Mouse (Mus musculus) adrenal gland, postnatal 25 days (tissue): ENCODE measurements around the gene Vcl. TPM values are rescaled to one million over a fixed set of nuclear protein-coding genes. Genes with fewer than 3 reads are reported as not detected.
A peak's percentile ranks its signal among the peaks of the same experiment; 100 is the strongest.

Source experiments
- DNase-seq: peaks from one replicate; pipeline ENCODE4 v3.0.0; 2021; ENCODE audit warnings: mixed read lengths
- total RNA-seq: library from RNA; stranded (reverse); gene quantifications from 2 replicates; pipeline ENCODE4 v1.2.3, GENCODE M21; 2021

Gene Vcl
- total RNA-seq, 1 experiment from 2014 or later: 91.6 TPM

DNA sequence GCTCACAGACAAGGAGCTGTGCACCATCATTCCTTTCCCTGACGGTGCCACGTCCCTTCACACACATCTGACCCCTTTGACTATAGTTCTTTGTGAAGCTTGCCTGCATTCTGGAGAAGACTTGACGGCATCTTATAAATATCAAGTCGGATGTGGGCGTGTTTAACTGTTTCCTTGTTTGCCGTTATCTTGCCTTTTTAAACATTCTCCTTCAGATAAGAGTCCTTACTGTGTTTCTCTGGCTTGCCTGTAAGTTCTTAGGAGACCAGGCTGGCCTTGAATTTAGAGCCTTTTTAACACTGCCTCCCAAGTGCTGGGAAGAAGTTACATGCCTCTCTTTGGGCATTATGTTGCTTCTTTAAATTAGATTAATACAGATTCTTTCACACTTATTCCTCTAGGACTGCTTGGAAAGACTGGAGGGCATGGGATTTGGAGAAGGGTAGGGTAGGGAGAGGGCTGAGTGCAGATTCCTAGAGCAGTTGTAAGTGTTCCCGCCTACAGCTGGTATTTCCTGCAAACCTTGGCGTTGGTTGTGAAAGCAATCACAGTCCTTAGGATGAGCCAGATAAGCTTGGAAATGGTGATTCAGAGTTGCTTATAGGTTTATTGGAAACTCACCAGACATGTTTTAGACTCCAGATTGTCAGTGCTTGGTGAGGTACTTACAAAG is 136.4 kb downstream of the Vcl start:
- DNase-seq: no peak

DNA sequence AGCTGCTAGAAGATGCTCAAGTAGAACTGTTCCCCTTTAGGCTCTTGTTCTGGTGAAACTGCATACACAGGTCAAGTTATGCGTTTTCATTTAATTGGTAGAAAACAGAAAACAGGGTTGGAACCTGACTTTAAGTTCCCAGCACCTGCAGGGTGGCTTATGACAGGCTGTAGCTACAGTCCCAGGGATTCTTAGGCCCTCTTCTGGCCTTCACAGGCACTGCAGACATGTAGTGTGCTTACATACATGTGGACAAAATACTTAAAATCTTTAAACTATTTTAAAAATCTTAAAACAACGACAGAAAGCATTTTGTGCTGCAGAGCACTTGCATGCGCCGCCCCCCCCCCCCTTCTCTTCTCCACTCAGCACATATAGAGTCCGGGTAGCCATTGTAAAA is 140.4 kb downstream of the Vcl start:
- no peak for DNase-seq

DNA sequence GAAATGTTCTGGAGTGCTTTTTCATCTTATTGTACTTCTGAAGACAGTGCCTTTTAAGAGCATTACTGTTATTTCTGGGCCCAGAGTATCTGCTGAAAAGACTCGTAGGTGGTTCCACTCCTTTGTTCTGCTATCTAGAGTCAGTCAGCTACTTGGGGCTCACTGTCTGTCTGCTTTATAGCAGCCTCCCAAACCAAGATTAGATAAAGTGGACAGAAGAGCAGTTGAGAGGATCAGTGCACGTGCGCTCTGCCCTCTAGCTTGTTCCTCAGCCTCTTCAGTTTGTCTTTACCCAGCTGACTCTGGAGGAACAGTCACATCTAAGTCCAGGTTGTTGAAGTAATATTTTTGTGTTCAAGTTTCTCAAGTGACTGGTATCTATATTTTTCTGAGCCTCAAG is 144.8 kb downstream of the Vcl start:
- DNase-seq: no peak

DNA sequence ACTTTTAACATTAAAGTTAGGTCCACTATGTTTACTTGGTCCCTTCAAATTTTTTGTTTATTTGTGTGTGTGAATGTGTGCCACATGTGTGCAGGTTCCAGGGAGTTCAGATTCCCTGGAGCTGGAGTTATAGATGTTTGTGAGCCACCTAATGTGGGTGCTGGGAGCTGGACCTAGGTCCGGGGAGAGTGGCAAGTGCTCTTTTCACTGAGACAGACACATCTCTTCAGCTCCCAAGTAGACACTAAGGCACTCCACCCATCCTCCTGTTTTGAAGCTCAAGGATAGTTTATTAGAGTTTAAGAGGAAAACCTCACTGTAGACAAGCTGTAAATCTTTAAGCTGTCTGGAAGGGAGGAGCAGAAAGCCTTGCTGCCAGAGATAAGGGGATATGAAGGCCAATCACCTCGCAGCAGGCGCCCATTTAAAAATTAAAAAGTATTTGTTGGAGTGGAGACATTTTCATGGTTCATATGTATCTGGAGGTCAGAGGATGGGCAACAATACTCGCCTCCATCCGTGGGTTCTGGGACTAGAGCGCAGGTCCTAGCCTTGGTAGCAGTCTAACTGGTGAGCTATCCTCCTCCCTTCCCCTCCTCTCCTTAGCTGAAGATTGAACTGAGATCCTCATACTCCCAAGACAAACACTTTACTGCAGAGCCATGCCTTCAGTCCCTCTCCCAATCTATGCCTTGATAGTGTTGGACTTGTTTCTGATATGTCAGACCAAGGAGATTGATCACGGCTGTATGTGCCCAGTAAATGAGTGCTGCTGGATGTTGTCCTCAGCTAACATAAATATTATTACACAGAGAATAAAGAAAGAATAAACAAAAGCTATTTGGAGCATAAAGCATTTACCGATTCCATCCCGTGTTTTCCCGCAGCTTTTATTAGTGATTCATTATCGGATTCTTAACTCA is 145.5 kb downstream of the Vcl start:
- DNase-seq: no peak

DNA sequence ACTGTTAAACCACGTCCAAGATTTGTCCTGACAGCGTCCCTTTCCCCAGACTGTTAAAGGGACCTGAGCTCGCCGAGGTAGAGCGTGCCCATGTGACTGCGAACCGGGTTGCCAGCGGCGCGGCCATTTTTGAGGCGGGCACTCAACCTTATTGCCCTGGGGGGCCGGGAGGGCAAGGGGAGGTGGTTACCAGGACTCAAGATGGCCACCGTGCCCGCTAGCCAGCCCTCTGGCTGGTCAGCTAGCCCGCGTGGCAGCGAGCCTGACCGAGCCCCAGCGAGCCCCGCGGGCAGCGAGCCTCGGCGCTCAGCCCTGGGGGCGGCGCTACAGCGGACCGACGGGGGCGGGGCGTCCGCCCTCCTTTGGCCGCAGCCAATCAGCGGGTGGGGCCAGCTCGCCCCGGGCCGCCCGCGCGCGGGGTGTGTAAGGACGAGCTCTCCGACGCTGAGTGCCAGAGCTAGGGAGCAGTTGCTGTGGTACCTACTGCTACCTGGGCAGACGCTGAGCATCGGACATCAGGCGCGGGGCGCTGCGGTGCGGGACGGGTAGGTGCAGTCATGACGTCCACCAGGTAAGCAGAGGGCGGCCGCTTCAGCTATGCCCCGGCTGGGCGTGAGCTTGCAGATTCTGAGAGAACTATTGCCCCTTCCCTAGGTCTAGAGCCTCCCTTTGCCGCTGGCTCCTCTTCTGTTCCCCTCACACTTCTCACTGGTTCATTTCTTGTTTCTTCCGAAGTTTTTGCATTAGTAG is 146.7 kb downstream of the Vcl start:
- peak; percentile 94 for DNase-seq

DNA sequence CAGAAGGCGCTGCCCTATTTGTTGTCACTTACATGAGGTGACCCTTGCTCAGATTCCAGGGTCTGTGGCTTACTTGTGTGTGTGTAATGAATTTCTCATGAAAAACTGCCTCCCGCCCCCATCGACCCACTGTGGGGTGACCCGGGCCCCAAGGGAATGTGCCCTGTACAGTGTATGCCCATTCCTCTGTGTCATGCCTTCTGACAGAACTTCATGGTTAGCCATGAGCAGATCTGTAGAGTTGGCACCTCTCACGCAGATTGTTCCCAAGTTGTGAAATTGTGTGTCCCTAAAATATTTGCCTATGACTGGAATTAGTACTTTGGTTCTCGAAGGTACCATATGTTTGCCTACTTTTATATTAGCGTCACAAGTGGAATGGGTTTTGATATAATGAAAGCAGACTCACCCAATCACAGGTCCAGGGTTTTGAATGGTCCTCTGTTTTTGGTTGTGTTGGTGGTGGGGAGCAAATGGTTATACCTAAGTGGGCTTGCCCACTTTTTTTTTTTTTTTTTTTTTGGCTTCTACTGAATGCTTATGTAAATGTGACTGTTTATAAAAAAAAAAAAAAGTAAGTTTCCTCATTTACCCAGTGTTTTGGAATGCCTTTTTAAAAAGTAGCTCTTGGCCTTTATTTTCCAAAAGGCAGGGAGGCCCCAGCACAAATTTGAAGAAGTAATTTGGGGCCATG is 147.4 kb downstream of the Vcl start:
- DNase-seq: peak; percentile 19

DNA sequence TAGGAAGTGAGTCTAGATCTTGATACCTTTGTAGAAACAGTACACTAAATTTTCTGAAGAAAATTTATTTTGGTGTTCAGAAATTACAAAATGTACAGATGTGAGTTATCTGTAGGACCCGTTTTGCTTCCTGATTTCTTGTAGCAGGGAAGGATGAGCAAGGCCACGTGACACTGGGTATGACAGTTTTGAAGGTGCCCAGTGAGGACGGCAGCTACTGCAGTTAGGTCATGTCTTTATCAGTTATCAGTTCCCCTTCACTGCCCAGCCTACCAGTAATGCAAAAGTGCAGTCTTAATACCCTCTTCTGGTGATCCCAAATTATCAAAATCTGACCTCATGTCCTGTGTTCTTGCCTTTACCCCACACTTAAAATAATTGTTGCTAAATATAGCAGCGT is 148.7 kb downstream of the Vcl start:
- DNase-seq: no peak

DNA sequence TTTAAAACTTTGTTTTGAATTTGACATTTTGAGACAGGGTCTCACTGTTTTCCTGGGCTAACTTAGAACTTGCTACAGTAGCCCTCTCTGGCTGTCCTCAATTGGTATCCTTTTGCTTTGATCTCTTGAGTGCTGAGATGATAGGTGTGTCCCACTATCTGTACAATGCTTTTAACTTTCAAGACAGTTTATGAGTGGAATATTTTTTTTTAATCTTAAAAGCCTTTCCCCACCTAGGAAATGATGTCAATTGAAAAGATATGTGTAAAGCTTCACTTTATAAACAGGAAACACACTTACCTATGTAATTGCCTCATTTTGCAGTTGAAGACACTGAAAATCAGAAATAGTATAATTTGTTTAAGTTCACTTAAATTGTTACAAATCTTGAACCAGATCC is 149.3 kb downstream of the Vcl start:
- no peak for DNase-seq

DNA sequence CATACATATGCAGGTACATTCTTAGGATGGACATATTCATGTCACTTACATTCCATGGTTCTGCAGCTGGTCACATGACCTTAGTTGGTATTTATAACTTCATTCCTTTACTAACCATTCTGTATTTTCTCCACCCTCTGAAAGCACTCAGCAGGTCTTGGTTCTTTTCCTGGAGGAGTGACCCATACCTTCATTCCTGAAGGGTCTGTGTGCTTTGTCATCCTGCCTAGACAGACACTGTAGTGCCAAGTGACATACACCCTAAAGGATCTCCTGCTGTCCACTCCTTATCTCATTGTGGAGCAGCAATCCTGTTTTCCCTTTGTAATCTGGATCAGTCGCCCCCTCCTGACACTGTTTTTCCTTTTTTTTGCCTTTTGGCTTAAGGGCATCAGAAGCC is 153.6 kb downstream of the Vcl start:
- DNase-seq: no peak

Other genes with a start within 250 kb of the Vcl start
- gene Fut11, start 234.4 kb upstream of the Vcl start, total RNA-seq: 18.0 and 22.5 TPM in 2 replicates
- gene Chchd1, start 226.4 kb upstream of the Vcl start, total RNA-seq: 70.4 and 90.7 TPM in 2 replicates
- gene Zswim8, start 221.8 kb upstream of the Vcl start, total RNA-seq: 116 and 146 TPM in 2 replicates
- gene Ndst2, start 194.8 kb upstream of the Vcl start, total RNA-seq: 33.5 and 36.2 TPM in 2 replicates
- 49.0 and 62.6 TPM in 2 replicates for gene Camk2g, start 135.3 kb upstream of the Vcl start, total RNA-seq
- 14.2 and 21.2 TPM in 2 replicates for gene Plau, start 92.7 kb upstream of the Vcl start, total RNA-seq
- gene Ap3m1, start 123.1 kb downstream of the Vcl start, total RNA-seq: 83.4 and 93.1 TPM in 2 replicates
- 108 and 122 TPM in 2 replicates for gene Adk, start 123.2 kb downstream of the Vcl start, total RNA-seq